Mouse (Mus musculus) embryonic facial prominence, embryonic 13.5 days (tissue): ENCODE results near the gene Mknk2. TPM values are rescaled to one million over a fixed set of nuclear protein-coding genes. Genes with fewer than 3 reads are reported as not detected.
A peak's percentile ranks its signal among the peaks of the same experiment; 100 is the strongest.
"Not testable (repeated sequence)": the region's sequence is repeated elsewhere in the genome, so short reads cannot be mapped to it uniquely, and the experiment has no call there.

Source experiments
- ATAC-seq: fragments of 200-750 bp; cut with Nextera tagmentation; 2 replicates; pipeline ENCODE4 v1.8.0; 2017; ENCODE audit warnings: low read depth; ENCODE audit not compliant: insufficient number of reproducible peaks, insufficient read depth, low FRiP score, low TSS enrichment
- H3K27ac ChIP-seq: fragments of 300-500 bp; sonication (generic); 2 replicates; pipeline ENCODE4 v1.5.1; 2015; ENCODE audit warnings: moderate library complexity, mild to moderate bottlenecking, inconsistent platforms
- H3K27me3 ChIP-seq: fragments of 300-500 bp; sonication (generic); 2 replicates; pipeline ENCODE4 v1.6.1; 2015; ENCODE audit warnings: mild to moderate bottlenecking, inconsistent platforms
- H3K36me3 ChIP-seq: fragments of 300-500 bp; sonication (generic); 2 replicates; pipeline ENCODE4 v1.6.1; 2015; ENCODE audit warnings: mild to moderate bottlenecking, inconsistent platforms
- H3K4me1 ChIP-seq: fragments of 300-500 bp; sonication (generic); 2 replicates; pipeline ENCODE4 v1.6.1; 2015; ENCODE audit warnings: inconsistent platforms
- H3K4me2 ChIP-seq: fragments of 300-500 bp; sonication (generic); 2 replicates; pipeline ENCODE4 v1.6.1; 2015; ENCODE audit warnings: moderate library complexity, mild to moderate bottlenecking, inconsistent platforms
- H3K4me3 ChIP-seq: fragments of 300-500 bp; sonication (generic); 2 replicates; pipeline ENCODE4 v1.5.1; 2015; ENCODE audit warnings: mild to moderate bottlenecking, inconsistent platforms
- H3K9ac ChIP-seq: fragments of 300-500 bp; sonication (generic); 2 replicates; pipeline ENCODE4 v1.6.1; 2015; ENCODE audit warnings: mild to moderate bottlenecking, inconsistent platforms
- H3K9me3 ChIP-seq: fragments of 300-500 bp; sonication (generic); 2 replicates; pipeline ENCODE4 v1.6.1; 2016; ENCODE audit warnings: inconsistent platforms
- WGBS: fragments of 180-500 bp; shearing (Covaris S2); methylation state at CpG from one replicate; pipeline ENCODE4 v1.1.7; 2015; ENCODE audit warnings: mixed read lengths; 5-methylcytosine and 5-hydroxymethylcytosine counted together
- polyA plus RNA-seq: library from polyadenylated mRNA; unstranded; fragments of >200 nt; fragmentation: Nextera tagmentation; extraction: Ambion mirVana; gene quantifications from 2 replicates; pipeline ENCODE4 v1.2.1, GENCODE M21; 2015

Mknk2 gene
- polyA plus RNA-seq, 1 experiment from 2014 or later: 86.3 TPM

GRCm38 (mm10) chr10:80656863-80657623 is 20.9 kb downstream of the Mknk2 start, which contains the start of gene Btbd2:
Btbd2 (minus strand) TSS chr10:80657071.
- ATAC-seq: no peak
- 15% methylated on average over 15 of the region's 15 CpGs for WGBS

GRCm38 (mm10) chr10:80656130-80656862 is 21.6 kb downstream of the Mknk2 start:
- no peaks in the 10 kb centered on the region for H3K9me3 ChIP-seq
- peaks cover 35% of the 10 kb centered on the region for H3K4me1 ChIP-seq
- peak overlapping the region; percentile 97 for H3K9ac ChIP-seq
- peaks cover 13% of the 10 kb centered on the region for H3K36me3 ChIP-seq
- WGBS: 1% methylated on average over 72 of the region's 72 CpGs
- H3K27me3 ChIP-seq: no peaks in the 10 kb centered on the region
- peak overlapping the region; percentile 88 for H3K4me3 ChIP-seq
- H3K4me2 ChIP-seq: peak overlapping the region; percentile 87
- peak; percentile 82 for ATAC-seq
- H3K27ac ChIP-seq: peak overlapping the region; percentile 88

More at GRCm38 (mm10) chr10:80656863-80657623, 20.9 kb downstream of the Mknk2 start, which contains the start of gene Btbd2:
- H3K9me3 ChIP-seq: no peaks in the 10 kb centered on the region
- peak within 1 kb of the TSS; percentile 87 for H3K4me2 ChIP-seq
- peak within 1 kb of the TSS; percentile 88 for H3K4me3 ChIP-seq
- peak within 1 kb of the TSS; percentile 97 for H3K9ac ChIP-seq
- peaks cover 7% of the 10 kb centered on the region for H3K36me3 ChIP-seq
- H3K27me3 ChIP-seq: no peaks in the 10 kb centered on the region
- H3K4me1 ChIP-seq: peaks cover 35% of the 10 kb centered on the region
- peak within 1 kb of the TSS; percentile 88 for H3K27ac ChIP-seq

GRCm38 (mm10) chr10:80655406-80656129 is 22.3 kb downstream of the Mknk2 start:
- H3K27me3 ChIP-seq: no peaks in the 10 kb centered on the region
- ATAC-seq: 0 out of 2 replicates have a peak, but pooled peaks have one; percentile 26
- H3K9me3 ChIP-seq: no peaks in the 10 kb centered on the region
- whole genome bisulfite sequencing: 5% methylated on average over 12 of the region's 12 CpGs
- H3K4me1 ChIP-seq: peaks cover 35% of the 10 kb centered on the region
- peaks cover 21% of the 10 kb centered on the region for H3K36me3 ChIP-seq
- peak overlapping the region; percentile 88 for H3K4me3 ChIP-seq
- H3K9ac ChIP-seq: peak overlapping the region; percentile 97
- peak overlapping the region; percentile 87 for H3K4me2 ChIP-seq
- peak overlapping the region; percentile 76 for H3K27ac ChIP-seq

- no peak for ATAC-seq
Observed at GRCm38 (mm10) chr10:80654866-80655265, 23.0 kb downstream of the Mknk2 start.

GRCm38 (mm10) chr10:80653156-80653720 is 24.7 kb downstream of the Mknk2 start:
- no peak overlapping the region for H3K4me2 ChIP-seq
- 0 out of 2 replicates have a peak overlapping the region, but pooled peaks have one; percentile 27 for H3K9ac ChIP-seq
- H3K4me3 ChIP-seq: no peak overlapping the region
- H3K27ac ChIP-seq: no peak overlapping the region
- H3K4me1 ChIP-seq: peaks cover 25% of the 10 kb centered on the region
- H3K9me3 ChIP-seq: no peaks in the 10 kb centered on the region
- 93% methylated on average over 6 of the region's 6 CpGs for WGBS
- peaks cover 37% of the 10 kb centered on the region for H3K36me3 ChIP-seq
- H3K27me3 ChIP-seq: no peaks in the 10 kb centered on the region
- no peak for ATAC-seq

More at GRCm38 (mm10) chr10:80654866-80655265, 23.0 kb downstream of the Mknk2 start:
- peak overlapping the region; percentile 97 for H3K9ac ChIP-seq
- peaks cover 25% of the 10 kb centered on the region for H3K36me3 ChIP-seq
- H3K4me1 ChIP-seq: peaks cover 35% of the 10 kb centered on the region
- peak overlapping the region; percentile 87 for H3K4me2 ChIP-seq
- peak overlapping the region; percentile 88 for H3K4me3 ChIP-seq
- H3K9me3 ChIP-seq: no peaks in the 10 kb centered on the region
- no peaks in the 10 kb centered on the region for H3K27me3 ChIP-seq
- 85% methylated on average over 6 of the region's 6 CpGs for WGBS
- H3K27ac ChIP-seq: no peak overlapping the region

GRCm38 (mm10) chr10:80650392-80650791 is 27.5 kb downstream of the Mknk2 start:
- no peak overlapping the region for H3K27ac ChIP-seq
- no peak for ATAC-seq
- H3K9ac ChIP-seq: no peak overlapping the region
- no peak overlapping the region for H3K4me2 ChIP-seq
- WGBS: 93% methylated on average over 10 of the region's 10 CpGs
- H3K4me1 ChIP-seq: peaks cover 18% of the 10 kb centered on the region
- H3K9me3 ChIP-seq: no peaks in the 10 kb centered on the region
- no peaks in the 10 kb centered on the region for H3K27me3 ChIP-seq
- H3K4me3 ChIP-seq: no peak overlapping the region
- peaks cover 63% of the 10 kb centered on the region for H3K36me3 ChIP-seq

- Histone ChIP-seq H3K4me1 (peaks cover 13% of the 10 kb centered on the region), H3K36me3 (peaks cover 68% of the 10 kb centered on the region)
- not testable (repeated sequence) for H3K4me3 ChIP-seq, H3K4me2 ChIP-seq, ATAC-seq, H3K27ac ChIP-seq, H3K27me3 ChIP-seq, H3K9ac ChIP-seq, H3K9me3 ChIP-seq
- 85% methylated on average over 6 of the region's 6 CpGs for WGBS
Observed at GRCm38 (mm10) chr10:80649910-80650309, 28.0 kb downstream of the Mknk2 start.

- no peak overlapping the region for H3K4me3 ChIP-seq
- no peak overlapping the region for H3K4me2 ChIP-seq
- no peaks in the 10 kb centered on the region for H3K9me3 ChIP-seq
- H3K27me3 ChIP-seq: no peaks in the 10 kb centered on the region
- no peak overlapping the region for H3K9ac ChIP-seq
- no peak overlapping the region for H3K27ac ChIP-seq
- peaks cover 90% of the 10 kb centered on the region for H3K36me3 ChIP-seq
- no peaks in the 10 kb centered on the region for H3K4me1 ChIP-seq
- WGBS: 94% methylated on average over 10 of the region's 10 CpGs
- no peak for ATAC-seq
Observed at GRCm38 (mm10) chr10:80646936-80647335, 31.0 kb downstream of the Mknk2 start.

GRCm38 (mm10) chr10:80635345-80635744 is 42.6 kb downstream of the Mknk2 start:
- 82% methylated on average over 6 of the region's 6 CpGs for WGBS
- Histone ChIP-seq H3K36me3 (peaks cover 80% of the 10 kb centered on the region), H3K4me3 (no peak overlapping the region), H3K9me3 (no peaks in the 10 kb centered on the region), H3K27ac (no peak overlapping the region), H3K4me2 (no peak overlapping the region), H3K27me3 (no peaks in the 10 kb centered on the region), H3K9ac (no peak overlapping the region), H3K4me1 (no peaks in the 10 kb centered on the region)
- ATAC-seq: no peak

- H3K4me3 ChIP-seq: no peak overlapping the region
- no peaks in the 10 kb centered on the region for H3K9me3 ChIP-seq
- no peak overlapping the region for H3K27ac ChIP-seq
- H3K4me1 ChIP-seq: peaks cover 20% of the 10 kb centered on the region
- ATAC-seq: no peak
- WGBS: 86% methylated on average over 9 of the region's 9 CpGs
- H3K9ac ChIP-seq: no peak overlapping the region
- H3K27me3 ChIP-seq: no peaks in the 10 kb centered on the region
- no peak overlapping the region for H3K4me2 ChIP-seq
- H3K36me3 ChIP-seq: peaks cover 24% of the 10 kb centered on the region
Observed at GRCm38 (mm10) chr10:80628925-80629324, 49.0 kb downstream of the Mknk2 start.

GRCm38 (mm10) chr10:80627685-80628084 is 50.2 kb downstream of the Mknk2 start:
- H3K9ac ChIP-seq: peak overlapping the region; percentile 40; the same call in 1 of the 2 replicates
- peaks cover 28% of the 10 kb centered on the region for H3K4me1 ChIP-seq
- no peak overlapping the region for H3K4me2 ChIP-seq

More at GRCm38 (mm10) chr10:80627685-80628084, 50.2 kb downstream of the Mknk2 start:
- Histone ChIP-seq H3K27ac (no peak overlapping the region), H3K36me3 (peaks cover 19% of the 10 kb centered on the region), H3K9me3 (no peaks in the 10 kb centered on the region), H3K27me3 (no peaks in the 10 kb centered on the region), H3K4me3 (no peak overlapping the region)
- ATAC-seq: no peak
- 59% methylated on average over 2 of the region's 2 CpGs for WGBS
